Mouse (Mus musculus): ENCODE measurements around the gene Agtpbp1. TPM values are rescaled to one million over a fixed set of nuclear protein-coding genes. Genes with fewer than 3 reads are reported as not detected.

Agtpbp1 gene
- polyA plus RNA-seq, 1 experiment from 2014 or later: 14.9 TPM

- ATAC-seq (ENCODE audit: insufficient number of reproducible peaks, low FRiP score): no peak
- no peak overlapping the region for H3K4me3 ChIP-seq
- no peaks in the 10 kb centered on the region for H3K27me3 ChIP-seq (replicated peaks)
- H3K9ac ChIP-seq: no peak overlapping the region
- H3K4me1 ChIP-seq (replicated peaks): no peaks in the 10 kb centered on the region
- WGBS: 78% methylated on average over 4 of the region's 4 CpGs
- H3K36me3 ChIP-seq: peaks cover 28% of the 10 kb centered on the region
- H3K4me2 ChIP-seq: no peak overlapping the region
- H3K9me3 ChIP-seq (replicated peaks): no peaks in the 10 kb centered on the region
- no peak overlapping the region for H3K27ac ChIP-seq (ENCODE audit: poor library complexity, severe bottlenecking)
Measured at GRCm38 (mm10) chr13:59503581-59503980, 81.4 kb downstream of the Agtpbp1 start.

GRCm38 (mm10) chr13:59499831-59500230, 85.2 kb downstream of the Agtpbp1 start:
- Histone ChIP-seq H3K4me1 (replicated peaks) (peaks cover 5% of the 10 kb centered on the region), H3K9ac (no peak overlapping the region), H3K9me3 (replicated peaks) (no peaks in the 10 kb centered on the region), H3K27ac (ENCODE audit: poor library complexity, severe bottlenecking) (no peak overlapping the region), H3K4me2 (no peak overlapping the region), H3K36me3 (peaks cover 25% of the 10 kb centered on the region), H3K27me3 (replicated peaks) (no peaks in the 10 kb centered on the region), H3K4me3 (no peak overlapping the region)
- 84% methylated on average over 6 of the region's 6 CpGs for WGBS
- ATAC-seq (ENCODE audit: insufficient number of reproducible peaks, low FRiP score): no peak

- no peak overlapping the region for H3K9ac ChIP-seq
- WGBS: 90% methylated on average over 2 of the region's 2 CpGs
- no peak for ATAC-seq (ENCODE audit: insufficient number of reproducible peaks, low FRiP score)
- no peaks in the 10 kb centered on the region for H3K9me3 ChIP-seq (replicated peaks)
- peaks cover 5% of the 10 kb centered on the region for H3K4me1 ChIP-seq (replicated peaks)
- H3K27me3 ChIP-seq (replicated peaks): no peaks in the 10 kb centered on the region
- peaks cover 29% of the 10 kb centered on the region for H3K36me3 ChIP-seq
- no peak overlapping the region for H3K4me2 ChIP-seq
- no peak overlapping the region for H3K27ac ChIP-seq (ENCODE audit: poor library complexity, severe bottlenecking)
- no peak overlapping the region for H3K4me3 ChIP-seq
Measured at GRCm38 (mm10) chr13:59499374-59499773, 85.7 kb downstream of the Agtpbp1 start.

- Histone ChIP-seq H3K9me3 (replicated peaks) (no peaks in the 10 kb centered on the region), H3K36me3 (peaks cover 32% of the 10 kb centered on the region), H3K4me1 (replicated peaks) (peaks cover 5% of the 10 kb centered on the region), H3K27me3 (replicated peaks) (no peaks in the 10 kb centered on the region), H3K27ac (ENCODE audit: poor library complexity, severe bottlenecking) (no peak overlapping the region), H3K4me3 (no peak overlapping the region), H3K9ac (no peak overlapping the region), H3K4me2 (no peak overlapping the region)
- 84% methylated on average over 5 of the region's 5 CpGs for WGBS
- no peak for ATAC-seq (ENCODE audit: insufficient number of reproducible peaks, low FRiP score)
Measured at GRCm38 (mm10) chr13:59498191-59498590, 86.8 kb downstream of the Agtpbp1 start.

- Histone ChIP-seq H3K36me3 (peaks cover 30% of the 10 kb centered on the region), H3K4me3 (no peak overlapping the region), H3K9me3 (replicated peaks) (no peaks in the 10 kb centered on the region), H3K27ac (ENCODE audit: poor library complexity, severe bottlenecking) (no peak overlapping the region), H3K4me1 (replicated peaks) (peaks cover 5% of the 10 kb centered on the region), H3K4me2 (no peak overlapping the region), H3K27me3 (replicated peaks) (no peaks in the 10 kb centered on the region), H3K9ac (no peak overlapping the region)
- no peak for ATAC-seq (ENCODE audit: insufficient number of reproducible peaks, low FRiP score)
- WGBS: 24% methylated on average over 8 of the region's 8 CpGs
Measured at GRCm38 (mm10) chr13:59495839-59496238, 89.2 kb downstream of the Agtpbp1 start.

- no peak overlapping the region for H3K4me3 ChIP-seq
- WGBS: 83% methylated on average over 5 of the region's 5 CpGs
- H3K27me3 ChIP-seq (replicated peaks): no peaks in the 10 kb centered on the region
- H3K36me3 ChIP-seq: peaks cover 22% of the 10 kb centered on the region
- no peak overlapping the region for H3K27ac ChIP-seq (ENCODE audit: poor library complexity, severe bottlenecking)
- ATAC-seq (ENCODE audit: insufficient number of reproducible peaks, low FRiP score): no peak
- H3K4me2 ChIP-seq: no peak overlapping the region
- H3K9ac ChIP-seq: no peak overlapping the region
- peaks cover 5% of the 10 kb centered on the region for H3K4me1 ChIP-seq (replicated peaks)
- no peaks in the 10 kb centered on the region for H3K9me3 ChIP-seq (replicated peaks)
Measured at GRCm38 (mm10) chr13:59494619-59495262, 90.3 kb downstream of the Agtpbp1 start.

- no peaks in the 10 kb centered on the region for H3K9me3 ChIP-seq (replicated peaks)
- H3K4me3 ChIP-seq: no peak overlapping the region
- H3K36me3 ChIP-seq: peaks cover 13% of the 10 kb centered on the region
- H3K27ac ChIP-seq (ENCODE audit: poor library complexity, severe bottlenecking): no peak overlapping the region
- no peak for ATAC-seq (ENCODE audit: insufficient number of reproducible peaks, low FRiP score)
- no peaks in the 10 kb centered on the region for H3K27me3 ChIP-seq (replicated peaks)
- 73% methylated on average over 4 of the region's 4 CpGs for WGBS
- no peak overlapping the region for H3K9ac ChIP-seq
- H3K4me1 ChIP-seq (replicated peaks): no peaks in the 10 kb centered on the region
- H3K4me2 ChIP-seq: no peak overlapping the region
Measured at GRCm38 (mm10) chr13:59490726-59491125, 94.3 kb downstream of the Agtpbp1 start.

- 34% methylated on average over 2 of the region's 2 CpGs for WGBS
- no peaks in the 10 kb centered on the region for H3K27me3 ChIP-seq (replicated peaks)
- no peak overlapping the region for H3K9ac ChIP-seq
- H3K4me1 ChIP-seq (replicated peaks): no peaks in the 10 kb centered on the region
- no peak for ATAC-seq (ENCODE audit: insufficient number of reproducible peaks, low FRiP score)
- H3K4me3 ChIP-seq: no peak overlapping the region
- peaks cover 4% of the 10 kb centered on the region; the same call in 1 of the 2 replicates for H3K36me3 ChIP-seq
- no peak overlapping the region for H3K4me2 ChIP-seq
- H3K27ac ChIP-seq (ENCODE audit: poor library complexity, severe bottlenecking): no peak overlapping the region
- no peaks in the 10 kb centered on the region for H3K9me3 ChIP-seq (replicated peaks)
Measured at GRCm38 (mm10) chr13:59489143-59489542, 95.9 kb downstream of the Agtpbp1 start.

- Histone ChIP-seq H3K27ac (ENCODE audit: poor library complexity, severe bottlenecking) (no peak overlapping the region), H3K9me3 (replicated peaks) (no peaks in the 10 kb centered on the region), H3K36me3 (peaks cover 3% of the 10 kb centered on the region; the same call in 1 of the 2 replicates), H3K4me3 (no peak overlapping the region), H3K27me3 (replicated peaks) (no peaks in the 10 kb centered on the region), H3K9ac (no peak overlapping the region), H3K4me2 (no peak overlapping the region), H3K4me1 (replicated peaks) (no peaks in the 10 kb centered on the region)
- 92% methylated on average over 8 of the region's 8 CpGs for WGBS
- no peak for ATAC-seq (ENCODE audit: insufficient number of reproducible peaks, low FRiP score)
Measured at GRCm38 (mm10) chr13:59487287-59487686, 97.7 kb downstream of the Agtpbp1 start.

GRCm38 (mm10) chr13:59486243-59486642, 98.8 kb downstream of the Agtpbp1 start:
- ATAC-seq (ENCODE audit: insufficient number of reproducible peaks, low FRiP score): no peak
- no peak overlapping the region for H3K4me3 ChIP-seq
- no peak overlapping the region for H3K27ac ChIP-seq (ENCODE audit: poor library complexity, severe bottlenecking)
- H3K36me3 ChIP-seq: peaks cover 3% of the 10 kb centered on the region; the same call in 1 of the 2 replicates
- H3K27me3 ChIP-seq (replicated peaks): no peaks in the 10 kb centered on the region
- no peak overlapping the region for H3K9ac ChIP-seq
- H3K4me2 ChIP-seq: no peak overlapping the region
- WGBS: 92% methylated on average over 5 of the region's 5 CpGs
- H3K4me1 ChIP-seq (replicated peaks): no peaks in the 10 kb centered on the region
- H3K9me3 ChIP-seq (replicated peaks): no peaks in the 10 kb centered on the region

- Histone ChIP-seq H3K9me3 (replicated peaks) (no peaks in the 10 kb centered on the region), H3K9ac (no peak overlapping the region), H3K36me3 (peaks cover 3% of the 10 kb centered on the region; the same call in 1 of the 2 replicates), H3K27me3 (replicated peaks) (no peaks in the 10 kb centered on the region), H3K4me3 (no peak overlapping the region), H3K27ac (ENCODE audit: poor library complexity, severe bottlenecking) (no peak overlapping the region), H3K4me1 (replicated peaks) (no peaks in the 10 kb centered on the region), H3K4me2 (no peak overlapping the region)
- WGBS: 85% methylated on average over 7 of the region's 7 CpGs
- ATAC-seq (ENCODE audit: insufficient number of reproducible peaks, low FRiP score): no peak
Measured at GRCm38 (mm10) chr13:59485456-59485855, 99.6 kb downstream of the Agtpbp1 start.

- ATAC-seq (ENCODE audit: insufficient number of reproducible peaks, low FRiP score): no peak
- no peak overlapping the region for H3K4me3 ChIP-seq
- no peak overlapping the region for H3K9ac ChIP-seq
- WGBS: 93% methylated on average over 4 of the region's 4 CpGs
- no peaks in the 10 kb centered on the region for H3K9me3 ChIP-seq (replicated peaks)
- no peaks in the 10 kb centered on the region for H3K4me1 ChIP-seq (replicated peaks)
- no peaks in the 10 kb centered on the region for H3K27me3 ChIP-seq (replicated peaks)
- H3K27ac ChIP-seq (ENCODE audit: poor library complexity, severe bottlenecking): no peak overlapping the region
- no peak overlapping the region for H3K4me2 ChIP-seq
- peaks cover 15% of the 10 kb centered on the region for H3K36me3 ChIP-seq
Measured at GRCm38 (mm10) chr13:59481484-59481855, 103.6 kb downstream of the Agtpbp1 start.

Data from heart, embryonic 12.5 days (tissue).